Mouse (Mus musculus) liver, embryonic 12.5 days (tissue): ENCODE measurements around the gene Spaca1. TPM values are rescaled to one million over a fixed set of nuclear protein-coding genes. Genes with fewer than 3 reads are reported as not detected.
"Not testable (repeated sequence)": the region's sequence is repeated elsewhere in the genome, so short reads cannot be mapped to it uniquely, and the experiment has no call there.

Source experiments
- ATAC-seq: fragments of 200-750 bp; cut with Nextera tagmentation; 2 replicates; pipeline ENCODE4 v1.8.0; 2017; ENCODE audit warnings: moderate number of reproducible peaks, mild to moderate bottlenecking, moderate library complexity
- H3K27ac ChIP-seq: fragments of 300-500 bp; sonication (generic); 2 replicates; pipeline ENCODE4 v1.5.1; 2016; ENCODE audit warnings: mild to moderate bottlenecking
- H3K27me3 ChIP-seq: fragments of 300-500 bp; sonication (generic); replicated peaks from 2 replicates; pipeline ENCODE4 v1.6.1; 2016; ENCODE audit warnings: mild to moderate bottlenecking, moderate library complexity
- H3K36me3 ChIP-seq: fragments of 300-500 bp; sonication (generic); 2 replicates; pipeline ENCODE4 v1.6.1; 2016; ENCODE audit warnings: mild to moderate bottlenecking, moderate library complexity
- H3K4me1 ChIP-seq: fragments of 300-500 bp; sonication (generic); 2 replicates; pipeline ENCODE4 v1.6.1; 2016
- H3K4me2 ChIP-seq: fragments of 300-500 bp; sonication (generic); 2 replicates; pipeline ENCODE4 v1.6.1; 2016; ENCODE audit warnings: mild to moderate bottlenecking, moderate library complexity
- H3K4me3 ChIP-seq: fragments of 300-500 bp; sonication (generic); 2 replicates; pipeline ENCODE4 v1.5.1; 2016; ENCODE audit warnings: mild to moderate bottlenecking, moderate library complexity
- H3K9ac ChIP-seq: fragments of 300-500 bp; sonication (generic); 2 replicates; pipeline ENCODE4 v1.6.1; 2016; ENCODE audit warnings: mild to moderate bottlenecking, moderate library complexity
- H3K9me3 ChIP-seq: fragments of 300-500 bp; sonication (generic); replicated peaks from 2 replicates; pipeline ENCODE4 v1.6.1; 2016; ENCODE audit warnings: mild to moderate bottlenecking, moderate library complexity
- WGBS: fragments of 180-500 bp; shearing (Covaris S2); methylation state at CpG from one replicate; pipeline ENCODE4 v1.1.7; 2016; ENCODE audit not compliant: insufficient replicate concordance; 5-methylcytosine and 5-hydroxymethylcytosine counted together
- polyA plus RNA-seq: library from polyadenylated mRNA; unstranded; fragments of >200 nt; fragmentation: Nextera tagmentation; extraction: Ambion mirVana; gene quantifications from 2 replicates; pipeline ENCODE4 v1.2.1, GENCODE M21; 2016

The Spaca1 gene
- 0.26 and 0.36 TPM in 2 replicates for polyA plus RNA-seq

DNA sequence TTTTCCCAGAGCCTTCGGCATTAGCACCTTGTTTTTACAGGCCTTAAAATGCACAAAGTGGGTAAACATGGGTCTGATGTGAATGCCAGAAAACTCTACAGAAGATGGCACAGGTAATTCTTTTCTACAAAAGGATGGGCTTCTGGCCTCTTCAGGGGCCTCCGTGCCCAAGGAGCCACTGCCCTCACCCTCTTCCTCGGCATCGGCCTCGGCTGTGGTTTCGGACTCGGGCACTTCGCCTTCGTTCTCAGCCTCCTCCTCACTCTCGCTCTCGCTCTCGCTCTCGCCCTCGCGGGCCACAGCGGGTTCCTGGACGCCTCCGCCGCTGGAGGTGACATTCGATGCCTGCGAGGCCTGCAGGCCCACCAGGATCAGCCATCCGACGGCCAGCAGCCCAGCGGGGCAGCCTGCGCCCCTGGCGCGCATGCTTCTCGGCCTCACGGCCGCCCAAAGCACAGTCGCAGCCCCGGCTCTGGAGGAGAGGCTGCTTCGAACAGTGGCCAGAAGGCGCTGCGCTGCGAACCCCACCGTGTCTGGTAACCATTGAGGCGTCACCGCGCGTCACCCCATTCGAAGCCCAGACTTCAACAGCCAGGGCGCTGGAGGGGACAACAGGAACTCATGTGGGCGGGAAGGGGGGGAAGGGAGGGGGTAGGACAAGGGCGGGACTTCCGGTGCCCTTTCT lies at the start of gene Spaca1:
Gene Spaca1 (minus strand): TSS at position 621 of the 685 bp plus-strand sequence.
- 0 out of 2 replicates have a peak, but pooled peaks cover 5% of the 10 kb centered on the region for H3K9me3 ChIP-seq
- peak within 1 kb of the TSS; percentile 37 for H3K4me2 ChIP-seq
- 46% methylated on average over 46 of the region's 46 CpGs for WGBS
- no peaks in the 10 kb centered on the region for H3K4me1 ChIP-seq
- no peaks in the 10 kb centered on the region for H3K36me3 ChIP-seq
- no peak for ATAC-seq
- no peak within 1 kb of the TSS for H3K4me3 ChIP-seq
- H3K27ac ChIP-seq = no peak within 1 kb of the TSS
- H3K9ac ChIP-seq = no peak within 1 kb of the TSS
- H3K27me3 ChIP-seq = no peaks in the 10 kb centered on the region

DNA sequence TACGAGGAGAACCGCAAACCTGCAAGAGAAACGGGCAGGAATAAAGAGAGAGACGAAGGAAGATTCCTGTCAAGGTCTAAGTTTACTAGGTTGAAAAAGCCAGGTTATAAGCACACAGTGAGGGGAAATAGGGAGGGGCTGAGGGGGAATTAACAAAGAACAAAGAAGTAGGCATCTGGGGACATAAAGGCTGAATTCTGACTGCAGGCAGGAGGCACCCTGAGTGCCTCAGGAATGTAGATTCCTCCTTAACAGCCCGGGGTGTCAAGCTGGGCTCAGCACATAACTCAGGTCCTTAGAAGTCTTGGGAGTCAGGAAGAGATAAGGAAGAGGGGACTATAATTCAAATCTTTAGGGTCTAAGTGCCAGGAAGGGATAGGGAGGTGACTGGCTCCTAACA lies 37.3 kb upstream of the Spaca1 start:
- H3K9ac ChIP-seq, H3K36me3 ChIP-seq, ATAC-seq, H3K27ac ChIP-seq, H3K4me2 ChIP-seq, H3K4me1 ChIP-seq, H3K27me3 ChIP-seq, H3K4me3 ChIP-seq, H3K9me3 ChIP-seq: not testable (repeated sequence)
- WGBS = 67% methylated on average over 5 of the region's 5 CpGs

DNA sequence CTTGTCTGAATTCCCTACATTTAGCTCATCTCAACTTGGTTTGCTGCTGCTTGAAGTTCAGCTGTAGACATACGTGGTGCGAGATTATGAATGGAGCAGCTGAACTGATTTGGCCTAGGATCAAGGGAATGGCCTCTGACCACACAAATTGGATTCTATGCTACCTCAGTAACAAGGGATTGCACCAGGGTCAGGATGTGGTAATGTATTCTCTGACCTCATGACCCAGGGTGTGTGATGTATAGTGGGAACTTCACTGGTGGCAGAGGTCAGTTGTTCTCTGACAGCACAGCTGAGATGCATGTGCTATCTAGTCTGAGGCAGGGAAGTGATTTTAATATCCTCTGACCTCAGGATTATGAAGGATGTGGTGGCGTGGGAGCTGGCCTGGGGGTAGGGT lies 31.1 kb upstream of the Spaca1 start:
- no peaks in the 10 kb centered on the region for H3K4me1 ChIP-seq
- no peak overlapping the region for H3K27ac ChIP-seq
- no peaks in the 10 kb centered on the region for H3K36me3 ChIP-seq
- 78% methylated on average over 3 of the region's 3 CpGs for WGBS
- no peaks in the 10 kb centered on the region for H3K9me3 ChIP-seq
- no peaks in the 10 kb centered on the region for H3K27me3 ChIP-seq
- H3K9ac ChIP-seq = no peak overlapping the region
- no peak overlapping the region for H3K4me3 ChIP-seq
- H3K4me2 ChIP-seq = no peak overlapping the region
- ATAC-seq = no peak

DNA sequence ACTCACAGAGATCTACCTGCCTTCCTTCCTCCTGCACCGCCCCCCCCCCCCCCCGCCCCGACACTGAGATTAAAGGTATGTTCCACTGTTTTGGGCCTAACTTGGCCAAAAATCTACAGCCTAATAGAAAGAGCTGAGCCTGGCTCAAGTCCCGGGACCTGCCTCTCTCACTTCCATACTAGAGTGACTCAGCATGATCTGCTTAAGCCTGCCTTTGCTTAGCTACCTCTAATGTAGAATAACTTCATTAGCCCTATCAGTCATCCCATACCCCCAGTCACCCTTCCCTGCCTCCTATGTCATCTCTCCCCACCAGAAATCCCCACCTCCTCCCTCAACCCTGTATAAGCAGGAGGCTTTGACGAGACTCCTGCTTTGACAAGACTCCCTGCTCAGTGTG lies 19.0 kb upstream of the Spaca1 start:
- Histone ChIP-seq H3K9me3 (no peaks in the 10 kb centered on the region), H3K36me3 (no peaks in the 10 kb centered on the region), H3K9ac (no peak overlapping the region), H3K4me1 (no peaks in the 10 kb centered on the region), H3K27me3 (no peaks in the 10 kb centered on the region), H3K27ac (no peak overlapping the region), H3K4me3 (no peak overlapping the region), H3K4me2 (no peak overlapping the region)
- 44% methylated on average over 2 of the region's 5 CpGs for WGBS
- ATAC-seq = no peak

DNA sequence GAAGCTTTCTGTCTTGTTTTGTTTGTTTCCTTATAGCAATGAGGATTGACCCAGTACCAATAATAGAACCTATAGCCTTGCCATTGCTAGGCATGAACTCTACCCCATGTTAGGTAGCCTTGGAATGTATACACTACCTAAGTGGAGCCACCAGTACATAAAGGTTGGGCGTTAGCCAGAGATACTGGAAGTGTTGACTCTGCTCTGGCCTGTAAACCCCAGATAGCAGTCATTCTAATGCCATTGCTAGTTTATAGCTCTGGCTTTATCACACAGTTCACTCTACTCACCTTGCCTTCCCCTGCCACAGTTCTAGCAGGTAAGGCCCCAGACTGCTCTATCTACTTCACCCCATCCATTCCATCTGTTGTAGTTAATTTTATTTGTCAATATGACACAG lies 8.3 kb upstream of the Spaca1 start:
- 32% methylated on average over 1 of the region's 1 CpGs for WGBS
- no peak for ATAC-seq
- H3K4me2 ChIP-seq = no peak overlapping the region
- H3K27me3 ChIP-seq = no peaks in the 10 kb centered on the region
- H3K4me1 ChIP-seq = no peaks in the 10 kb centered on the region
- H3K4me3 ChIP-seq = no peak overlapping the region
- H3K27ac ChIP-seq = no peak overlapping the region
- no peaks in the 10 kb centered on the region for H3K9me3 ChIP-seq
- no peaks in the 10 kb centered on the region for H3K36me3 ChIP-seq
- H3K9ac ChIP-seq = no peak overlapping the region

DNA sequence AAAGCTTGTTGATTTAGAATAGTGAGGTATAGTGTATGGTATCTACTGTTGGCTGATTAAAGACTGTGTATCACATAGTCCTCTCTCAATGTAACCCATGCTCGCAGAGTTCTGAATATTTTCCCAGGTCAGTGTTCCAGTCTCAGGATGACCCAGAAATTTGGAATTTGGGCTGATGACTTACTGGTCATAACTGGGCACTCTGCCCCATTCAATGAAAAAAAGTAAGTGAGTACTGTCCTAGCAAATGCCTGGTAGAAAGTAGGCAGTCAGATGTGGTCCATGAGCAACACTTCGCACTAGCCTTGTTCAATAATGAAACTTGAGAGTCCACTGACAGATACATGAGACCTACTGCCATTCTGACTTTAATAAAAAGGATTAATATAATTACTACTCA lies 23.2 kb downstream of the Spaca1 start:
- H3K9ac ChIP-seq = no peak overlapping the region
- WGBS = 64% methylated on average over 2 of the region's 2 CpGs
- H3K27ac ChIP-seq = no peak overlapping the region
- no peaks in the 10 kb centered on the region for H3K27me3 ChIP-seq
- no peak for ATAC-seq
- H3K4me2 ChIP-seq = no peak overlapping the region
- no peaks in the 10 kb centered on the region for H3K9me3 ChIP-seq
- H3K4me3 ChIP-seq = no peak overlapping the region
- no peaks in the 10 kb centered on the region for H3K4me1 ChIP-seq
- no peaks in the 10 kb centered on the region for H3K36me3 ChIP-seq

DNA sequence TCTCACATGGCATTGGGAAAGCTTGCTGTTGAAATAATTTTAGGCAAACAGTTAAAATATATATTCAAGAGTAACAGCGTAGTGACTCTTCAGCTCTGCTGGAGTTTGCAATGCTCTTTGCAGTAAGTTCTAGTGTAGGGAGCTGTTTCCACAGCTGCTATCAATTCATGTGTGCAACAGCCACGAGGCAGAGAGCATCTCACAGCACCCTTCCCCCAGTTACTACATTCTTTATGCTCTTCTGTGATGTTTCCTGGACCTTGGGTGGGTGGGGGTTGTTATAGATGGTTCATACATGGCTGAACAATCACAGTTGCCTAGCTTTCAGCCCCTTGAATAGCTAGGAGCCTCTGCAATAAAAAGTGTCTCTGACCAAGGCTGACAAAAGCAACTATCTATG lies 28.5 kb downstream of the Spaca1 start:
- no peaks in the 10 kb centered on the region for H3K36me3 ChIP-seq
- no peak for ATAC-seq
- H3K9ac ChIP-seq = no peak overlapping the region
- no peak overlapping the region for H3K4me2 ChIP-seq
- no peaks in the 10 kb centered on the region for H3K27me3 ChIP-seq
- H3K9me3 ChIP-seq = no peaks in the 10 kb centered on the region
- no peak overlapping the region for H3K27ac ChIP-seq
- 54% methylated on average over 2 of the region's 2 CpGs for WGBS
- no peaks in the 10 kb centered on the region for H3K4me1 ChIP-seq
- no peak overlapping the region for H3K4me3 ChIP-seq

DNA sequence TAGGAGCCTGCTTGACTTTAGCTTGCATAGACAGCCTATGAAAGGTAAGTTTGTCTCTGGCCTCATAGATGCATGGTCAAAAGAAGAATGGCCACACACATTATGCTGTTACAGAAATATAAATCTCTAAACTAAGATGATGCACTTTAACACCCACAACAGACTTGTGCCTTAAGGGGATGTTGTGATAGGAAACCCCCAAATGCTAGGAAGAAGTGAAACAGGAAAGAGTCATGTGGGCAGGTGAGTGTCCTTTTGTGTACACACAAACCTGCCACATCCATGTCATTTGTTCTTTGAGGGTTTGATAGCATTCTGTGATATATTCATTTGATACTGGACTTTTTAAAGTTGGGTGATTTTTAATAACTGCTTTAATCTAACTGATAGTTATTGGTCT lies 53.6 kb downstream of the Spaca1 start:
- Histone ChIP-seq H3K36me3 (no peaks in the 10 kb centered on the region), H3K4me2 (no peak overlapping the region), H3K27ac (no peak overlapping the region), H3K4me1 (no peaks in the 10 kb centered on the region), H3K4me3 (no peak overlapping the region), H3K9ac (no peak overlapping the region), H3K9me3 (no peaks in the 10 kb centered on the region), H3K27me3 (no peaks in the 10 kb centered on the region)
- no peak for ATAC-seq

DNA sequence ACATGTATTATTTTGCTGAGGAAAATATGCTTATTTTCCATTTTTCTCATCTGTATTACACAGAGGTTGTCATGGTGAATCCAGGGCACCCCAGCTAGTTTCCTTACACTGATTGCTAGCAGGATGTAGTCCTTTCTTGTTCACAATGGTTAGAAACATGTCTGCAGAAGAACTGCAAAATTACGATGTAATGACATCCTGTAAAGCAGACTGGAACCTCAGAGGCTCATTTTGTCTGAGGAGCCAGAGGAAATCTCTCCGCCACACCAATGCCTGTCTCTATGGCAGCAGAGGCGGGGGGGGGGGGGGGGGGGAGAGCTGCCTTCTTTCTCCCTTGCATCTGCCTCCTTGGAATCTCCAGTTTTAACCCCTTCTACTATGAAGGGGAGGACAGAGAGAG lies 57.3 kb downstream of the Spaca1 start:
- ATAC-seq = no peak
- WGBS = 57% methylated on average over 2 of the region's 3 CpGs
- H3K9me3 ChIP-seq = no peaks in the 10 kb centered on the region
- no peak overlapping the region for H3K27ac ChIP-seq
- no peaks in the 10 kb centered on the region for H3K4me1 ChIP-seq
- H3K4me3 ChIP-seq = no peak overlapping the region
- H3K9ac ChIP-seq = no peak overlapping the region
- no peaks in the 10 kb centered on the region for H3K36me3 ChIP-seq
- H3K27me3 ChIP-seq = no peaks in the 10 kb centered on the region
- no peak overlapping the region for H3K4me2 ChIP-seq

DNA sequence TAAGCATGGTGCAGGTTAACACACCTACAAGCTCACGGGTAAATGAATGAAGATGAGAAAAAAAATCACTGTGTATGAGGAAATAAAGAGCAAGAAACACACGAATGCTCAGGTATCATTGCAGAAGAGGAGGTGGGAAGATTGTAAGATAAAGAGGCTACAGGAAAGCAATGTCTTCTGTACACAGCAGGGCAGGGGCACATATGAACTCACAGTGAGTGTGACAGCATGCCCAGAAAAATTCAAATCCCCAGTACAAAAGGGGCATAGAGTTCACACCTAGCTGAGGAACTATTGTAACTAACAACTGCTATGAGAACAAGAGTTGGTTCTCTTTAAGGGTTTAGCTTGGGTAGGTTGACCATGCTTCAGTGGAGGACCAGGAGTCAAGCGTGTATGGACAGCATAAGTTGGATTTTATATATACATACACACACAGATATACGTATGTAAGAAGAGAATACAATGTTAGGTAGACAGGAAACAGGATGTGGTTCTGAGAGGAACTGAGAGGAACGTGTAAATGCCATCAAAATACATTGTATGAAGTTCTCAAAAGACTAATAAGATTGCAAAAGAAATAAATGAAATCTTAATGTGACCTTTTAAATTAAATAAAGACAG lies 61.4 kb downstream of the Spaca1 start:
- Histone ChIP-seq H3K27ac (no peak overlapping the region), H3K27me3 (no peaks in the 10 kb centered on the region), H3K36me3 (no peaks in the 10 kb centered on the region), H3K4me3 (no peak overlapping the region), H3K9ac (no peak overlapping the region), H3K4me1 (no peaks in the 10 kb centered on the region), H3K4me2 (no peak overlapping the region), H3K9me3 (no peaks in the 10 kb centered on the region)
- ATAC-seq = no peak
- WGBS = 42% methylated on average over 5 of the region's 5 CpGs
